Mouse (Mus musculus): ENCODE measurements around the gene Snx14. TPM values are rescaled to one million over a fixed set of nuclear protein-coding genes. Genes with fewer than 3 reads are reported as not detected.
A peak's percentile ranks its signal among the peaks of the same experiment; 100 is the strongest.

Snx14 gene
- polyA plus RNA-seq, 1 experiment from 2014 or later, result 22.1 TPM

DNA sequence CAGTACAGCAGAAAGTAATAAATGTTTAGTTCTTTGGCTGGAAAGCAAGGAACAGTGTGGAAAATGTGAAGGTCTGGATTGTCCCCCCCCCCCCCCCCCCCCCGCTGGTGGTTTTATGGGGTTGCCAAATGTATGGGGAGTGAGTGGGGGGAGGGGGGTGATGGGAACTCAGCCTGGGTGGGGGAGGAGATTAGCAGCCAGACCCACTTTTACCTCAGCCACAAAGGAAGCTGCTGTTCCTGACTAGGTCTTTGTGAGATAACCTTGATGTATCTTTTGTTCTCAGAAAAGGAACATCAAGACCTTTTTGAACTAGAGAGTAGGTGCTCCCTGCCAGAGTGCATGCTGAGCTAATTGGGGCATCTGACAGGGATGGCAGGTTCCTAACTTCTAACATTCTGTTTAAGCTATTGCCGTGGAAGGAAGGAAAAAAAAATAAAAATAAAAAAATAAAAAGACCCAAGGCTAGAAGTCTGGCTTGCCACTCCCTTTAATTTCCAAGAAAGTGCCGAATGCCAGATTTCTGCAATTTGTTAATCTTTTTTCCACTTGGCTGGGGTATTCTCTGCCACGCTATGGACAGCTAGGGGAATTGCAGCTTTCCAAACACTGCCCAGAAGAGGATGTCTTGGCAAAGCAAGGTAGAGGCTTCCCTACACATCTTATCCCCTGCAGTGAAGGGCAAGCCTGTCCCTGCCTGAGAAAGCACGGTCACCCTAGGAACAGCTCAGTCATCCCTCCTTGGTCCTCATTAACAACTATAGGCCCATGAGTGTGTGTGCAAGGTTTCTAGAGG lies 76.5 kb downstream of the Snx14 start:
- Histone ChIP-seq H3K27me3 (replicated peaks; ENCODE audit: control insufficient read depth, insufficient read depth, low read length) (no peaks in the 10 kb centered on the region), H3K9me3 (replicated peaks; ENCODE audit: control insufficient read depth, low read length) (no peaks in the 10 kb centered on the region), H3K4me1 (ENCODE audit: control insufficient read depth, insufficient read depth, low read length) (peaks cover 4% of the 10 kb centered on the region), H3K27ac (ENCODE audit: low read depth, low read length) (no peak overlapping the region), H3K9ac (ENCODE audit: low read length) (no peak overlapping the region), H3K4me3 (ENCODE audit: low read depth, low read length) (no peak overlapping the region), H3K4me2 (ENCODE audit: low read length) (no peak overlapping the region), H3K36me3 (ENCODE audit: control insufficient read depth, insufficient read depth, low read length) (no peaks in the 10 kb centered on the region)
- DNase-seq (ENCODE audit: low spot score) (peak; percentile 50), ATAC-seq (peak; percentile 52)
- 11% methylated on average over 5 of the region's 5 CpGs for WGBS

DNA sequence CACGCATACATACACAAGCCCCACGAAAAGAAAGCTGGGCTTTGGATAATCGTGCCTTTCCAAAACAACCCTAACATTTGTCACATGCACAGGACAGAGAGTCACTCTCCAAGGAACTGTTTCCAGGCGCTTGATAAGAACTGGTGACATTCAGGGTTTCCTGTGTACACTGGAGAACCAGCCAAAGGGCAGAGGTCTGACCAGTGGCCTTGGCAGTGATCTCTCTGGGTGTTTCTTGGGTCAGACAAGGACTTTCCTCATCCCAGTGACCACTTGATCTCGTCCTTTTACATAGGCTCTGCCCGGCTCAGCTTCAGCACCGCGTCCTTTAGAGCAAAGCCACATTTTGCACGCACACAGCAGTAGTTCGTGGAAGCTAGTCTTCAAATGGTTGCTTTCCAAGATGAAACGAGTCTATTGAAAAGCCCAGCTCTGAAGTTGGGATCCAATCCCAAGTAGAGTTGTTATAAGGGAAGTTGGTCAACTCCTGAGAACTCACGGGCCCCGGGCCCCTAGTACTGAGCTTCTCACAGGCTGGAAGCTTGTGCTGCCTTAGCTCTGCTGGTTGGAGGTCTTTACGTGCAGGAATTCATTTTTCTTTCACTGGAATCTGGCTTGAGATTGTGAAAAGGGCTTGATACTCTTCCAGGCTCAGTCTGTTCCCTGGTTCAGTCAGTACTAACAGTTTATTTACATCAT lies 77.4 kb downstream of the Snx14 start:
- H3K4me2 ChIP-seq (ENCODE audit: low read length), result no peak overlapping the region
- no peak for ATAC-seq
- H3K9me3 ChIP-seq (replicated peaks; ENCODE audit: control insufficient read depth, low read length), result no peaks in the 10 kb centered on the region
- H3K4me1 ChIP-seq (ENCODE audit: control insufficient read depth, insufficient read depth, low read length), result peaks cover 4% of the 10 kb centered on the region
- 72% methylated on average over 14 of the region's 14 CpGs for WGBS
- no peak overlapping the region; the same call in 1 of the 2 replicates for H3K27ac ChIP-seq (ENCODE audit: low read depth, low read length)
- H3K4me3 ChIP-seq (ENCODE audit: low read depth, low read length), result no peak overlapping the region
- no peaks in the 10 kb centered on the region for H3K36me3 ChIP-seq (ENCODE audit: control insufficient read depth, insufficient read depth, low read length)
- H3K27me3 ChIP-seq (replicated peaks; ENCODE audit: control insufficient read depth, insufficient read depth, low read length), result no peaks in the 10 kb centered on the region
- peak; percentile 24 for DNase-seq (ENCODE audit: low spot score)
- no peak overlapping the region for H3K9ac ChIP-seq (ENCODE audit: low read length)

DNA sequence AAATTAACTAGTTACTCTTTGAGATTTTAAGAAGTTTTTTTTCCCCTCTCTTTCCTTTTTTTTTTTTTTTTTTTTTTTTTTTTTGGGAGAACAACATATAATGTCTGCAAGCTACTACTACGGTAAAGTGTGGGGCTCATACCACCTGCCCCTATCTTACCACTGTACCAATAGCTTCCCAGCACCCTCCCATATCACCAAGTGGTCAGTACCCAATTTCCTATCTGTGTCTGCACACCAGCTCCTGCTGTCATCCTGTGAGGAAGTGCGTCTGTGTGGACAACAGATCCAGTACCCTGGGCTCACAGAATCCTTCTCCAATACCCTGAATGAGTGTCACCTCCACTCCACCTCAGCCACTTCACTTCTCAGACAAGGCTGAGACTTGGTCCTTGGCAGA lies 79.6 kb downstream of the Snx14 start:
- no peak overlapping the region for H3K4me3 ChIP-seq (ENCODE audit: low read depth, low read length)
- H3K9ac ChIP-seq (ENCODE audit: low read length), result no peak overlapping the region
- DNase-seq (ENCODE audit: low spot score) (no peak), ATAC-seq (no peak)
- no peak overlapping the region for H3K4me2 ChIP-seq (ENCODE audit: low read length)
- no peak overlapping the region for H3K27ac ChIP-seq (ENCODE audit: low read depth, low read length)
- WGBS, result 92% methylated on average over 2 of the region's 2 CpGs
- peaks cover 4% of the 10 kb centered on the region for H3K4me1 ChIP-seq (ENCODE audit: control insufficient read depth, insufficient read depth, low read length)
- no peaks in the 10 kb centered on the region for H3K9me3 ChIP-seq (replicated peaks; ENCODE audit: control insufficient read depth, low read length)
- H3K36me3 ChIP-seq (ENCODE audit: control insufficient read depth, insufficient read depth, low read length), result no peaks in the 10 kb centered on the region
- no peaks in the 10 kb centered on the region for H3K27me3 ChIP-seq (replicated peaks; ENCODE audit: control insufficient read depth, insufficient read depth, low read length)

DNA sequence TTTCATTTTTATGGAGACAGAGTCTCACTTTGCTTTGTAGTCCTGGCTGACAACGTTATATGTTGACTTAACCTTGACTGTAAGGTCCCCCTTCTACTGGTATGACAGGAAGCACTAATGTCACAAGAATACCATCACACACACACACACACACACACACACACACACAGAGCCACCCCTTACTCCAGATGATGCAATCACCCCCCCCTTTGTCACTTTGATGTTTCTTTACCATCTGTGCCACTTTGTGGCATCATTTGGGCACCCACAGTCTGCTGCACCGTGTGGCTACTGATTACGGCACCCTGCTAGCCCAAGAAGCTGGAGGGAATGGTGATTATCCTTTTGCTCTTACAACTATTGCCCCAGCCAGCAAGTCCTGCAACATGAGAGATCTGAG lies 81.6 kb downstream of the Snx14 start:
- Histone ChIP-seq H3K4me3 (ENCODE audit: low read depth, low read length) (no peak overlapping the region), H3K9ac (ENCODE audit: low read length) (no peak overlapping the region), H3K36me3 (ENCODE audit: control insufficient read depth, insufficient read depth, low read length) (no peaks in the 10 kb centered on the region), H3K9me3 (replicated peaks; ENCODE audit: control insufficient read depth, low read length) (no peaks in the 10 kb centered on the region), H3K4me2 (ENCODE audit: low read length) (no peak overlapping the region), H3K27ac (ENCODE audit: low read depth, low read length) (no peak overlapping the region), H3K4me1 (ENCODE audit: control insufficient read depth, insufficient read depth, low read length) (peaks cover 3% of the 10 kb centered on the region; the same call in 1 of the 2 replicates), H3K27me3 (replicated peaks; ENCODE audit: control insufficient read depth, insufficient read depth, low read length) (no peaks in the 10 kb centered on the region)
- no peak for ATAC-seq
- WGBS, result 75% methylated on average over 3 of the region's 3 CpGs
- no peak for DNase-seq (ENCODE audit: low spot score)

DNA sequence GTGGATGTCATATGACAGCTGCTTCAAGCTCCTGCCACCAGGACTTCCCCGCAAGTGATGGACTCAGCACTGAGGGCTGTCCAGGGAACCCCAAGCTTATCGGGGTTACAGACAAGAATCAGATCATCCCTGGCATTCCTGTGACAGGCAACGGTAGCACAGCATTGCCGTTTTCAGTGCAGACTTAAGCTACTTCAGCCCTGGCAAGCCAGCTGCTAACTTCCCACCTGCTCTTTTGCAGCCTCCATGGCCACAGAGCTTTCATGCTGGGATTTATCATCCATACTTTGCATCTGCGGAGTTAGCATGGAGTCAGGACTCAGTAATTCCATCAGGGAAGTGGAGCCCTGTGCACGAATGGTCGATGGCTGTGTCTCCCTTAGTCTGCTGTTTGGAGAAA lies 85.3 kb downstream of the Snx14 start:
- DNase-seq (ENCODE audit: low spot score) (no peak), ATAC-seq (no peak)
- H3K4me2 ChIP-seq (ENCODE audit: low read length), result no peak overlapping the region
- no peaks in the 10 kb centered on the region for H3K4me1 ChIP-seq (ENCODE audit: control insufficient read depth, insufficient read depth, low read length)
- 90% methylated on average over 7 of the region's 7 CpGs for WGBS
- no peaks in the 10 kb centered on the region for H3K9me3 ChIP-seq (replicated peaks; ENCODE audit: control insufficient read depth, low read length)
- H3K27me3 ChIP-seq (replicated peaks; ENCODE audit: control insufficient read depth, insufficient read depth, low read length), result no peaks in the 10 kb centered on the region
- no peaks in the 10 kb centered on the region for H3K36me3 ChIP-seq (ENCODE audit: control insufficient read depth, insufficient read depth, low read length)
- no peak overlapping the region for H3K9ac ChIP-seq (ENCODE audit: low read length)
- H3K4me3 ChIP-seq (ENCODE audit: low read depth, low read length), result no peak overlapping the region
- no peak overlapping the region for H3K27ac ChIP-seq (ENCODE audit: low read depth, low read length)

DNA sequence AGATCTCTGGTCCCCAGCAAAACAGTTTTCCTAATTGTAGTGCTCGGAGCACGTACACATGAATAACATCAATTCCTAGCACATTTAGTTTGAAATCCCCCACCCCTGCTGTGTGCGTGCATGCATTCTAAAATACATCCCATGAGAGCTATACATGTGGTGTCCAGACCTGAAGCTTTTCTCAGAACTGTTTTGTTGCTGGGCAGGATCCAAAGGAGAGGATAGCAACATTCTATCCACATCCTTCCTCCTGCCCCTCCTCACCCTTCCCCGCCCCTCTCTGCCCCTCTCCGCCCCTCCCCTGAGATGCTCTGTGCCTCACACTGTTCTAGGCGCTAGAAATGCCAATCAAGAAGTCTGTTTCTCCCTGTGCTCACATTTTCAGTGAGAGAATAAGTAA lies 86.0 kb downstream of the Snx14 start:
- Histone ChIP-seq H3K4me1 (ENCODE audit: control insufficient read depth, insufficient read depth, low read length) (no peaks in the 10 kb centered on the region), H3K4me3 (ENCODE audit: low read depth, low read length) (no peak overlapping the region), H3K27ac (ENCODE audit: low read depth, low read length) (no peak overlapping the region), H3K9me3 (replicated peaks; ENCODE audit: control insufficient read depth, low read length) (no peaks in the 10 kb centered on the region), H3K36me3 (ENCODE audit: control insufficient read depth, insufficient read depth, low read length) (no peaks in the 10 kb centered on the region), H3K4me2 (ENCODE audit: low read length) (no peak overlapping the region), H3K9ac (ENCODE audit: low read length) (no peak overlapping the region), H3K27me3 (replicated peaks; ENCODE audit: control insufficient read depth, insufficient read depth, low read length) (no peaks in the 10 kb centered on the region)
- ATAC-seq, result no peak
- peak; percentile 8 for DNase-seq (ENCODE audit: low spot score)
- 54% methylated on average over 6 of the region's 6 CpGs for WGBS

DNA sequence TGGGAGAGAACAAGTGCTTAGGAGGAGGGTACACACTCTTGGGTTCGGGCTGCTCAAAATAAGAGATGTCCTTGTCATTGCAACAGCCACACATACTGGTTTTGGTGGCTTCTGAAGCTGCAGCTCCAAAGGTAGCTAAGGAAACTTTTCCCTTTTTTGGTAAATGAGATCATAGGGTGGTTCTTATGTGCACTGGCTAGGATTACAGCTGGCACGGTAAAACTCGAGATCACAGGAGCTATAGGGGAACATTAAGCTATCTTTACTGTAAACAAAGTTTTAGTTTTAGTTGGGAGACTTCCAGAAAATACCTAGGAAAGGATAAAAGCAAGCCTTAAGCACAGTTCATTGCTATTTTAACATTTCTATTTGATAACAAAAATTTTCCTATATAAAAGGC lies 87.6 kb downstream of the Snx14 start:
- H3K4me1 ChIP-seq (ENCODE audit: control insufficient read depth, insufficient read depth, low read length), result no peaks in the 10 kb centered on the region
- no peaks in the 10 kb centered on the region for H3K36me3 ChIP-seq (ENCODE audit: control insufficient read depth, insufficient read depth, low read length)
- H3K27ac ChIP-seq (ENCODE audit: low read depth, low read length), result no peak overlapping the region
- no peaks in the 10 kb centered on the region for H3K9me3 ChIP-seq (replicated peaks; ENCODE audit: control insufficient read depth, low read length)
- ATAC-seq (no peak), DNase-seq (ENCODE audit: low spot score) (no peak)
- 80% methylated on average over 3 of the region's 3 CpGs for WGBS
- H3K9ac ChIP-seq (ENCODE audit: low read length), result no peak overlapping the region
- H3K4me2 ChIP-seq (ENCODE audit: low read length), result no peak overlapping the region
- no peaks in the 10 kb centered on the region for H3K27me3 ChIP-seq (replicated peaks; ENCODE audit: control insufficient read depth, insufficient read depth, low read length)
- no peak overlapping the region for H3K4me3 ChIP-seq (ENCODE audit: low read depth, low read length)

- Histone ChIP-seq H3K9ac (ENCODE audit: low read length) (no peak overlapping the region), H3K27me3 (replicated peaks; ENCODE audit: control insufficient read depth, insufficient read depth, low read length) (no peaks in the 10 kb centered on the region), H3K27ac (ENCODE audit: low read depth, low read length) (no peak overlapping the region), H3K36me3 (ENCODE audit: control insufficient read depth, insufficient read depth, low read length) (no peaks in the 10 kb centered on the region), H3K4me2 (ENCODE audit: low read length) (no peak overlapping the region), H3K4me1 (ENCODE audit: control insufficient read depth, insufficient read depth, low read length) (no peaks in the 10 kb centered on the region), H3K4me3 (ENCODE audit: low read depth, low read length) (no peak overlapping the region), H3K9me3 (replicated peaks; ENCODE audit: control insufficient read depth, low read length) (no peaks in the 10 kb centered on the region)
- ATAC-seq, result no peak
- DNase-seq (ENCODE audit: low spot score), result no peak
- 76% methylated on average over 1 of the region's 1 CpGs for whole genome bisulfite sequencing
Measured at GRCm38 (mm10) chr9:88350317-88350716, 88.4 kb downstream of the Snx14 start.

DNA sequence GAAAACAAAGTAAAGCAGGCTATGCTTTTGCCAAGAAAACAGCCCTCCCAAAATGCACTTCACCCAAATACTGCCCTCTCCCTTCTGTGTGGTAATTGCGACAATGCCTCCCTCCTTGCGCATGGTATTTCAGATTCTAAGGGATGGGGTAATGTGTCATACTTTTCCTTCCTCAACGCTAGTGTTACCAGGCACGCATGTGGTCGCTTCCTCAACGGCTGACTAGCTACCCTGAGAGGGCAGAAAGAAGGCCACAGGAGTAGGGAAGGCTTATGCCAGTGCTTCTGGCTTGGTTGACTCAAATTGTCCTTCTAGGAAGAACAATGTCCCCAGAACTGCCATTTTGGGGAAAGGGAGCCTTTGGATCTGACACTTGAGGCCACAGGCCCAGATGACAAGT lies 90.1 kb downstream of the Snx14 start:
- Histone ChIP-seq H3K4me1 (ENCODE audit: control insufficient read depth, insufficient read depth, low read length) (no peaks in the 10 kb centered on the region), H3K27ac (ENCODE audit: low read depth, low read length) (no peak overlapping the region), H3K9ac (ENCODE audit: low read length) (no peak overlapping the region), H3K4me2 (ENCODE audit: low read length) (no peak overlapping the region), H3K27me3 (replicated peaks; ENCODE audit: control insufficient read depth, insufficient read depth, low read length) (no peaks in the 10 kb centered on the region), H3K9me3 (replicated peaks; ENCODE audit: control insufficient read depth, low read length) (no peaks in the 10 kb centered on the region), H3K4me3 (ENCODE audit: low read depth, low read length) (no peak overlapping the region), H3K36me3 (ENCODE audit: control insufficient read depth, insufficient read depth, low read length) (no peaks in the 10 kb centered on the region)
- ATAC-seq, result no peak
- WGBS, result 95% methylated on average over 6 of the region's 6 CpGs
- DNase-seq (ENCODE audit: low spot score), result no peak

All from forebrain, embryonic 14.5 days (tissue).